Mouse (Mus musculus): ENCODE results near the gene Plekhd1. TPM values are rescaled to one million over a fixed set of nuclear protein-coding genes. Genes with fewer than 3 reads are reported as not detected.

Plekhd1 gene
- total and polyA plus RNA-seq, 3 experiments = 0.04 TPM; not detected in 2

- Histone ChIP-seq H3K27ac (ENCODE audit: control insufficient read depth, low read depth, low read length) (no peak overlapping the region), H3K4me3 (ENCODE audit: control insufficient read depth in 1 of 2, insufficient read depth in 1 of 2, low read depth in 2 of 2, low read length in 2 of 2) (no peak overlapping the region), H3K9me3 (replicated peaks; ENCODE audit: insufficient read depth, low read length) (no peaks in the 10 kb centered on the region), H3K27me3 (ENCODE audit: control insufficient read depth in 1 of 2, insufficient read depth in 2 of 2, low read length in 2 of 2) (no peaks in the 10 kb centered on the region), H3K4me1 (ENCODE audit: control insufficient read depth in 1 of 2, insufficient read depth in 2 of 2, low read length in 2 of 2) (peaks cover 0 to 5% of the 10 kb centered on the region in 2 experiments; a peak in 2 of 4 replicates), H3K36me3 (ENCODE audit: control insufficient read depth in 1 of 2, insufficient read depth in 2 of 2, low read length in 2 of 2) (0 out of 4 replicates have a peak, but pooled peaks cover 0 to 2% of the 10 kb centered on the region in 2 experiments), H3K79me2 (ENCODE audit: control insufficient read depth, insufficient read depth, low read length, poor library complexity) (no peaks in the 10 kb centered on the region), H3K9ac (ENCODE audit: control insufficient read depth, low read depth, low read length, poor library complexity, severe bottlenecking) (no peak overlapping the region)
- TF ChIP-seq MYB (IDR thresholded peaks at IDR 0.05; ENCODE audit: low read depth, low read length) = no peak
- no peak for TF ChIP-seq MYC (IDR thresholded peaks at IDR 0.05; ENCODE audit: low read depth, low read length)
- TF ChIP-seq GABPA (IDR thresholded peaks at IDR 0.05; ENCODE audit: low read depth, low read length) = no peak
- no peak for TF ChIP-seq ZMIZ1 (IDR thresholded peaks at IDR 0.05; ENCODE audit: low read depth, low read length)
- TF ChIP-seq RCOR1 (IDR thresholded peaks at IDR 0.05; ENCODE audit: low read depth, low read length) = no peak
- no peak for TF ChIP-seq TAL1 (IDR thresholded peaks at IDR 0.05; ENCODE audit: low read length)
- no peak for TF ChIP-seq POLR2A (IDR thresholded peaks at IDR 0.05; ENCODE audit: control insufficient read depth in 1 of 2, insufficient read depth in 1 of 2, low read depth in 1 of 2, low read length in 2 of 2, poor library complexity in 1 of 2)
- TF ChIP-seq RAD21 (IDR thresholded peaks at IDR 0.05; ENCODE audit: low read depth, low read length) = no peak
- TF ChIP-seq CHD2 (IDR thresholded peaks at IDR 0.05; ENCODE audit: low read length) = no peak
- no peak for TF ChIP-seq NRF1 (IDR thresholded peaks at IDR 0.05; ENCODE audit: insufficient read depth, low read depth, low read length, poor library complexity, severe bottlenecking)
- TF ChIP-seq KAT2A (conservative IDR thresholded peaks at IDR 0.05; ENCODE audit: low read depth, low read length) = no peak
- no peak for TF ChIP-seq SIN3A (IDR thresholded peaks at IDR 0.05; ENCODE audit: low read length)
- DNase-seq (ENCODE audit: low read depth, low spot score) = no peak
Observed at GRCm38 (mm10) chr12:80764116-80764515, 71.7 kb downstream of the Plekhd1 start.

- TF ChIP-seq BHLHE40 (IDR thresholded peaks at IDR 0.05; ENCODE audit: borderline replicate concordance, low read depth, low read length) (no peak), ETS1 (IDR thresholded peaks at IDR 0.05; ENCODE audit: low read depth, low read length) (no peak), RAD21 (IDR thresholded peaks at IDR 0.05; ENCODE audit: low read depth, low read length) (peak; percentile 95), SMC3 (IDR thresholded peaks at IDR 0.05; ENCODE audit: low read depth, low read length) (peak; percentile 100), ZC3H11A (IDR thresholded peaks at IDR 0.05; ENCODE audit: low read depth, low read length) (peak; percentile 99), TAL1 (IDR thresholded peaks at IDR 0.05; ENCODE audit: low read length) (no peak), TBP (IDR thresholded peaks at IDR 0.05; ENCODE audit: low read depth, low read length) (no peak), MAZ (IDR thresholded peaks at IDR 0.05; ENCODE audit: low read depth, low read length) (no peak), GATA1 (IDR thresholded peaks at IDR 0.05; ENCODE audit: low read depth, low read length) (0 out of 2 replicates have a peak, but pooled peaks have one; percentile 8), GABPA (IDR thresholded peaks at IDR 0.05; ENCODE audit: low read depth, low read length) (no peak), RCOR1 (IDR thresholded peaks at IDR 0.05; ENCODE audit: low read depth, low read length) (no peak), SIN3A (IDR thresholded peaks at IDR 0.05; ENCODE audit: low read length) (no peak), HCFC1 (IDR thresholded peaks at IDR 0.05; ENCODE audit: low read depth, low read length) (no peak), POLR2A (IDR thresholded peaks at IDR 0.05; ENCODE audit: control insufficient read depth in 1 of 2, insufficient read depth in 1 of 2, low read depth in 1 of 2, low read length in 2 of 2, poor library complexity in 1 of 2) (no peak), ZMIZ1 (IDR thresholded peaks at IDR 0.05; ENCODE audit: low read depth, low read length) (no peak), ELF1 (IDR thresholded peaks at IDR 0.05; ENCODE audit: low read depth, low read length) (no peak), CTCF (IDR thresholded peaks at IDR 0.05 in 2 of 3, conservative IDR thresholded peaks at IDR 0.05 in 1 of 3; ENCODE audit: control insufficient read depth in 1 of 3, insufficient read depth in 1 of 3, low read depth in 2 of 3, low read length in 3 of 3, poor library complexity in 1 of 3, severe bottlenecking in 1 of 3) (peak; percentile 95 to 98 (median 96)), MXI1 (IDR thresholded peaks at IDR 0.05; ENCODE audit: low read depth, low read length) (no peak), MYC (IDR thresholded peaks at IDR 0.05; ENCODE audit: low read depth, low read length) (no peak), POLR2AphosphoS2 (IDR thresholded peaks at IDR 0.05; ENCODE audit: low read length) (no peak), MEF2A (IDR thresholded peaks at IDR 0.05; ENCODE audit: extremely low read depth, insufficient replicate concordance, low read depth, low read length, poor library complexity, severe bottlenecking) (no peak)
- Histone ChIP-seq H3K36me3 (ENCODE audit: control insufficient read depth in 1 of 2, insufficient read depth in 2 of 2, low read length in 2 of 2) (no peaks in the 10 kb centered on the region), H3K9me3 (replicated peaks; ENCODE audit: insufficient read depth, low read length) (no peaks in the 10 kb centered on the region), H3K9ac (ENCODE audit: control insufficient read depth, low read depth, low read length, poor library complexity, severe bottlenecking) (peak overlapping the region; percentile 38), H3K4me3 (ENCODE audit: control insufficient read depth in 1 of 2, insufficient read depth in 1 of 2, low read depth in 2 of 2, low read length in 2 of 2) (peak overlapping the region; percentile 10 to 37; a peak in 3 of 4 replicates), H3K4me1 (ENCODE audit: control insufficient read depth in 1 of 2, insufficient read depth in 2 of 2, low read length in 2 of 2) (no peaks in the 10 kb centered on the region), H3K27me3 (ENCODE audit: control insufficient read depth in 1 of 2, insufficient read depth in 2 of 2, low read length in 2 of 2) (no peaks in the 10 kb centered on the region), H3K27ac (ENCODE audit: control insufficient read depth, low read depth, low read length) (no peak overlapping the region), H3K79me2 (ENCODE audit: control insufficient read depth, insufficient read depth, low read length, poor library complexity) (no peaks in the 10 kb centered on the region)
- peak; percentile 86 for DNase-seq (ENCODE audit: low read depth, low spot score)
Observed at GRCm38 (mm10) chr12:80769697-80770096, 77.3 kb downstream of the Plekhd1 start.
